Mouse (Mus musculus) CD4-positive, CD25-positive, alpha-beta regulatory T cell, adult 9 weeks (primary cell): ENCODE results near the gene Olfr1111. TPM values are rescaled to one million over a fixed set of nuclear protein-coding genes. Genes with fewer than 3 reads are reported as not detected.

Experiments
- polyA plus RNA-seq: library from polyadenylated mRNA; unstranded; fragments of 100-300 nt; shearing (Covaris generic); gene quantifications from one replicate; pipeline ENCODE4 v1.2.1, GENCODE M21; 2017

The Olfr1111 gene
- not detected for polyA plus RNA-seq

GRCm38 (mm10) chr2:87152524-87152923 is at the start of gene Olfr1111:
TSS of gene Olfr1111 (minus strand) at chr2:87152624.

GRCm38 (mm10) chr2:87187498-87187897 is 35.1 kb upstream of the Olfr1111 start, which contains the start of gene Olfr1112:
TSS of gene Olfr1112 (plus strand) at chr2:87187798.

GRCm38 (mm10) chr2:87140200-87140599 is 12.2 kb downstream of the Olfr1111 start, which contains the start of gene Olfr1110:
TSS of gene Olfr1110 (minus strand) at chr2:87140300.

GRCm38 (mm10) chr2:87114467-87114866 is 38.0 kb downstream of the Olfr1111 start, which contains the start of gene Olfr259:
TSS of gene Olfr259 (minus strand) at chr2:87114567.

Other genes starting within 250 kb of the Olfr1111 start
- not detected for gene Olfr1098, start 228.1 kb downstream of the Olfr1111 start, polyA plus RNA-seq
- not detected for gene Olfr1099, start 191.9 kb downstream of the Olfr1111 start, polyA plus RNA-seq
- gene Olfr1100, start 172.7 kb downstream of the Olfr1111 start, polyA plus RNA-seq = not detected
- gene Olfr1101, start 161.4 kb downstream of the Olfr1111 start, polyA plus RNA-seq = not detected
- gene Olfr1102, start 154.2 kb downstream of the Olfr1111 start, polyA plus RNA-seq = not detected
- gene Olfr1104, start 125.5 kb downstream of the Olfr1111 start, polyA plus RNA-seq = not detected
- gene Olfr1105, start 116.1 kb downstream of the Olfr1111 start, polyA plus RNA-seq = not detected
- not detected for gene Olfr1106, start 100.4 kb downstream of the Olfr1111 start, polyA plus RNA-seq
- gene Olfr1107, start 76.8 kb downstream of the Olfr1111 start, polyA plus RNA-seq = not detected
- not detected for gene Olfr1109, start 56.6 kb downstream of the Olfr1111 start, polyA plus RNA-seq
- not detected for gene Olfr259, start 38.1 kb downstream of the Olfr1111 start, polyA plus RNA-seq
- not detected for gene Olfr1110, start 12.3 kb downstream of the Olfr1111 start, polyA plus RNA-seq
- gene Olfr1112, start 35.2 kb upstream of the Olfr1111 start, polyA plus RNA-seq = not detected
- not detected for gene Olfr1113, start 56.3 kb upstream of the Olfr1111 start, polyA plus RNA-seq
- gene Olfr1115, start 95.4 kb upstream of the Olfr1111 start, polyA plus RNA-seq = not detected
- not detected for gene Olfr1116, start 114.9 kb upstream of the Olfr1111 start, polyA plus RNA-seq
- gene Olfr1118, start 155.0 kb upstream of the Olfr1111 start, polyA plus RNA-seq = not detected
- not detected for gene Olfr1120, start 202.2 kb upstream of the Olfr1111 start, polyA plus RNA-seq
- not detected for gene Olfr1121, start 217.3 kb upstream of the Olfr1111 start, polyA plus RNA-seq
- not detected for gene Olfr1122, start 233.2 kb upstream of the Olfr1111 start, polyA plus RNA-seq